Mouse (Mus musculus) cerebellum, postnatal 25 days (tissue): Measurements from ENCODE around the gene Pgs1.

Experiments used
- DNase-seq, 2 experiments: peaks; one replicate each; pipeline ENCODE4 v3.0.0; 2021; ENCODE audit warnings: mixed read lengths in 2 of 2

Gene Pgs1

DNA sequence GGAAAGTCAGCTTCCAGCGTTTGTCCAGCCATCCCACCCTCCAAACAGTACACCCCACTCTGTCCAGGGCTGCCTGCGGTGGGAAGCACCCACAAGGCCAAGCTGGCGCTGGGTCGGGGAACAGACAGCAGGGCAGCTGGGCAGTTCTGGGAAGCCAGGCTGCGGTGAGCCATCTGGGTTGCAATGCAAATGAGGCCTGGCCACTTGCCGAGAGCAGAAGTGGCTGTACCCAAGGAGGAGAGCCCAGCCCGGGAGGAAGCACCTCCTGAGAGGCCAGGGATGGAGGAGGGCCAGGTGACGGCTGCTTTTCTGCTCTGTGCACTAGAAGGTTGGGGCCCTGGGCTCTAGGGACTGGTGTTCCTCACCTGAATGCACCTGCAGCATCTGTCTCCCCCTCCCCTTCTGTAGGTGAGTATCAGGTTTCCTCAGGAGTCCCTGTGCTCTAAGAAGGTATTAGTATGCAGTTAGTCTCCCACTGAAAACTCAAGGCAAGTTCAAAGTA lies 10.0 kb upstream of the Pgs1 start:
- DNase-seq, result peak; percentile 65 to 78

DNA sequence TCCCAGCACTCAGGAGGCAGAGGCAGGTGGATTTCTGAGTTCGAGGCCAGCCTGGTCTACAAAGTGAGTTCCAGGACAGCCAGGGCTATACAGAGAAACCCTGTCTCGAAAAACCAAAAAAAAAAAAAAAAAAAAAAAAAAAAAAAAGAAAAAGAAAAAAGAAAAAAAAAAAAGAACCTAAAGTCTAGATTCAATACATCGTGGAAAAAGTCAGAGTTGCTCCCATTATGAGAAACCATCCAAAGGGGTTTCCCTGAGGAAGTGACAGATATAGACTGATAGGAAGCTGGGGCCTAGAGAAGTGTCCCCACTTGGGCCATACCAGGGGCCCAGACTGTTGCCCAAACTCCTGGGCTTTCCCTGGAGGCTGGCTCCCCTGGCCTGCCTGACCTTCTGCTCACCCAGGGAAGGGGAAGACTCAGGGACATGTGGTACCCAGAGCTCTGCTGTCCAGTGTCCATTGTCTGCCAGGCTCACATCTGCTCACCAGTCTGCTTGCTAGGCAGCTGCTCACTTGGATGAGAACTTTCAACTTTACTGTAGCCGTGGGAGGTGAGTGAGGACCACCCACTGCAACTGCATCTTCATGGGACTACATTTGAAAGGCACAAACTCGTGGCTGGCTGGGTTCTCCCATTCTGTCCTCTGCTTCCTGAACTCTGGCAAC lies 8.3 kb upstream of the Pgs1 start:
- no peak for DNase-seq

DNA sequence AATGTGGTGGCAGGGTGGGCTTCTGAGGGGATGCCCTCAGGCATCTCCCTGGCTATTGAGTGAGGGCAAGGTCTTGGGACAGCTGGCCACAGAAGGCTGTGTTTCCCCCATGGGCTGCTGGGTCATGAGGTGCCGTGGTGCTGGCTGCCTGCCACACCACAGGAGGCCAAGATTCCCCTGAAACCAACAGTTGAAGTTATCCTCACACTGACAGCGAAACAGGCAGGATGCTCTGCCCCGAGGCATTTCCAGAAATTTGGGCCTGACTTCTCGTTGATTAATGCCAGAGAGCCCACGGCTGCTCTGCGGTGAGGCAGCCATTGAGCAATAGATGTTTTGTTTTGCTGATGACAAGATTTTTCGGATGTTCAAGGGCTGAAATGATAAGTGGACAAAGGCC lies 6.7 kb upstream of the Pgs1 start:
- DNase-seq, result no peak

DNA sequence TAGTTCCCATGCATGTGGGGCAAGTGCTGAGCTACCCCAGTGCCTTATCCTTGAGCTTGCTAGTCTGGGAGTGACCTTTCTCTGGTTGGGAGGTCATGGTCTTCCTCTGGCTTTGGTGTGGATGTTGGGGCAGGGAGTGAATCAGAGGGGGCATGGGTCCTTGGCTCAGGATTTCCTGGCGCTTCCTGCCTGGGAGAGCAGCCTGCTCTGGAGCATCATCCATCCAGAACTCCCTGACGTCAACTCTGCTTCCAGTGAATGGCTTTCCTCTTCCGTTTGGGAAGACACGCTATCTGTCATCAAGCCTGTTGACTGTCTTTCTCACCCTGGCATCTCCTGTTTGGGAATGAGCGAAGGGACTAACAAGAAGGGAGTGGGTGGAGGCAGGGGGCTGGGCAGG lies 3.7 kb upstream of the Pgs1 start:
- DNase-seq, result no peak

DNA sequence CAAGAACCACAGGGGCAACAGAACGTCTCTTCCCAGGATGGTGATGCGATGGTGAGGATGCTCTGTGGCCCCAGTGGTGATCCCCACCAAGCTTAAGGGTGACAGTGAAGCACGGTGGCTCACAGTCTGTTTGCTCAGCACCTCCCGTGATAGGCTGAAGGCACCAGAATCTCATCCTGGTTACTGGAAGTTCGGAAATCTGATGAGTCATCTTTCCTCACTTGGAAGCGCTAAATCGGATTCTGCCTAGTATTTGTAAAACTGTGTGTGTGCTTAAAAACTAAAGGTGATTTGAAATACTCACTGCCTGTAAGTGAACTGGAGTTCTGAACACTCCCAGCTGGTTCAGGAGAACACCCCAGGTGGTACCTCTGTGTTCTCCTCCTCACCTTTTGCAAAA lies 2.3 kb upstream of the Pgs1 start:
- DNase-seq, result no peak

DNA sequence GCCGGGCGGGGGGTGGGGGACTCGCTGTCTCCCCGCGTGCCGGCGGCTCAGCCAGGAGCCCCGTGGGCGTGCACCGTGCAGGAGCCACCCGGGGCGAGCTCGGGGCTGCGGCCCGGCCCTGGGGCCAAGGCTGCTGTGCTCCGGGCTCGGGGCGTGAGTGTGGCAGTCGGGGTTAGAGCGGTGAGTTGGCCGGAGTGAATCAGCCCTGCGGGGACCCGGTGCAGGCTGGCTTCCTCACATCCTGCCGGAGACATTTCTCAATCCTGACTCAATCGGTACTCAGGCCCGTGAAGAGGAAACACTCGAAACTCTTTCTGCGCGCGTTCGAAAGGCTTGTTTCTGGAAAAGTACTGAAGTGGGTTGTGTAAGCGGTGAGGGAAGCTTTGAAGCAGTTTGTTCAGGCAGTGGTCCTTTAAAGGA lies 950 bp downstream of the Pgs1 start:
- DNase-seq, result no peak

DNA sequence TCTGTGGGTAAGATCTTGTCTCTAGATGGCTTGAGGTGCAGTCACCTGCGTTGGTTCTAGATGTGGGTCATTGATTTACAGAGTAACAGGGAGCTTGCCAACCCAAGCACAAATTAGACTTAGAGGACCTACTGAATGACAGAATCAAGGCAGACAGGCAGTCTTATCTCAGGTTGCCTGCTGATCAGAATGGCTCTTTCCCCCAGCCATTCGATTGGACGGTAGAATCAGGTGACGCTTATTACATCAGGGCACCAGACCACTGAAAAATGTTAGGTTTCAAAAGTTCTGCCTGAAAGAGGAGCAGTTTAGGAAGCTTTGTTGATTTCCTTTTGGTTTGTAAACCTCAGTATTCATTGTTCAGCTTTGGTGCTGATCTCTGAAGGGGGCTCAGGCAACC lies 1.9 kb downstream of the Pgs1 start:
- DNase-seq, result no peak

DNA sequence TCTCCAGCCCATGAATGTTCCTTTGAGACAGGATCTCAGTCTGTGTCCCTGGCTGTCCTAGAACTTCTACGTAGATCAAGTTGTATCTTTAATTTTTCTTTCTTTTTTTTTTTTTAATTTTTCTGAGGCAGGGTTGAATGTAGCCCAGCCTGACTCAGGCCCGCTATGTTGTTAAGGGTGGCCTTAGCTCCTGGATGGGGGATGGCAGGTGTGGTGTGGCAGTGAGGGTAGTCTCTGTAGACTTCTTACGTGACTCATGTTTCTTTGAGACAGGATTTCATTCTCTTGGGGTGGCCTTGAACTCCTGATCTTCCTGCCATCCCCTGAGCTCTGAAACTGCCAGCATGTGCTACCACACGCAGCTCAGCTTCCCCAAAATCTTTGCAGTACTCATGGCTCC lies 3.1 kb downstream of the Pgs1 start:
- no peak for DNase-seq

DNA sequence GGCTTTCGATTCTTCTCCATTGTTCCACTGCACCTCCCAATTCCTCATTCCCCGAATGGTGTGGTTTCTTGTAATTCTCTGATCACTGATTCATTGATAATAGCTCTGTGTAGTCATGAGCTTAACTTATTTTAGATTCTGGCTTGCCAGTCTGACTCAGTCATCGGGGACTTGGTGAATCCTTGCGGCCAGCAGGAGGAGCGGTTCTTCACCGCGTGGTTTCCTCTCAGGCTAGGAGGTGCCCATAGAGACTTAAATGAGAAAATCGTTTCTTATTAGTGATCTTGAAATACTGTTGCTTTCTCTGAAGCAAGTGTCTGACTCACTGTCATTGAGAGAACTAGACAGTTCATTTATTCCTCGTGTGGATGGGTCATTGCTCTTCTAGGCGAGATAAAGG lies 3.8 kb downstream of the Pgs1 start:
- DNase-seq, result no peak

DNA sequence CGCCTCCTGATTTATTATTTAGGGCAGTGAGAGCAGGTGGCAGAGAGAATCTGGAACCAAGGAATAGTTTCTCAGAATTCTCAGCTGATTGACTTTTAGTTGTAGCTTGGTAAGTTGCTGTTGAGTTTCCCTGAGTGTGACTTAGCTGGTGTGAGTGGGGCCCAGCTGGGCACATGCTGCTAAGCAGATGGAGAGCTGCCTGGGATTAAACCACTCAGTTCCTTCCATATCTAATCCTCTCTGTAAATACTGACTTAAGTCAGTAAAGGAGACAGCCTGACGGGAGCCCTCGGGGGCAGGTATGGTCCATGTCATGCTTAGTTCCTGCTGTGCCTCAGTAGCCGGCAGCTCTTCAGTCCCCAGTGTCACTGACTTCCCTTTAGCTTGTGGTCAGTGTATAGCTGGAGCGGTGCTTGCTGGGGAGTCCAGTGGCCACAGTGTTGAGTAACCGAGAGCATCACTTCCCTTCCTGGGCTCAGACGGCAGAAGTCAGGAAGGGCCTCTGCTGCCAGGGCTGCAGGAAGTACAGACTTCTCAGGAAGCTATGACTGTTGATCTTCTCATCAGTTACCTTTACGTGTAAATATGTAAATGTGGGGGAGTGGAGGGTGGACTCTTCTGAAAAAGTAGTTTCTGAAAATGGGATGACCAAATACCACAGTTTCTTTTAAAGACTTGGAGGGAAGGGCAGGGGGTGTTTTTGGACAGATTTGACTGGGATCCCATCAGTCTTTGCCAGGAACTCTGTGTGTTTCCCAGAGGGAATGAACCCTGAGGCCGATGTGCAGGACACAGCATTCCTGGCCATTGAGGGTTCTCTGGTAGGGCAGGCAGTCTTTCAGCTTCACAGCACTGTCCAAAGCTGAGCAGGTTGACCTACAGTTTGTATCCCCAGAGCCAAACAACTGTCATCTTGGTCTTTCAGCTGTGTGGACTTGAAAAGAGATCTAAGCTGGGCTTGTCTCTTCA lies 5.7 kb downstream of the Pgs1 start:
- DNase-seq, result no peak

DNA sequence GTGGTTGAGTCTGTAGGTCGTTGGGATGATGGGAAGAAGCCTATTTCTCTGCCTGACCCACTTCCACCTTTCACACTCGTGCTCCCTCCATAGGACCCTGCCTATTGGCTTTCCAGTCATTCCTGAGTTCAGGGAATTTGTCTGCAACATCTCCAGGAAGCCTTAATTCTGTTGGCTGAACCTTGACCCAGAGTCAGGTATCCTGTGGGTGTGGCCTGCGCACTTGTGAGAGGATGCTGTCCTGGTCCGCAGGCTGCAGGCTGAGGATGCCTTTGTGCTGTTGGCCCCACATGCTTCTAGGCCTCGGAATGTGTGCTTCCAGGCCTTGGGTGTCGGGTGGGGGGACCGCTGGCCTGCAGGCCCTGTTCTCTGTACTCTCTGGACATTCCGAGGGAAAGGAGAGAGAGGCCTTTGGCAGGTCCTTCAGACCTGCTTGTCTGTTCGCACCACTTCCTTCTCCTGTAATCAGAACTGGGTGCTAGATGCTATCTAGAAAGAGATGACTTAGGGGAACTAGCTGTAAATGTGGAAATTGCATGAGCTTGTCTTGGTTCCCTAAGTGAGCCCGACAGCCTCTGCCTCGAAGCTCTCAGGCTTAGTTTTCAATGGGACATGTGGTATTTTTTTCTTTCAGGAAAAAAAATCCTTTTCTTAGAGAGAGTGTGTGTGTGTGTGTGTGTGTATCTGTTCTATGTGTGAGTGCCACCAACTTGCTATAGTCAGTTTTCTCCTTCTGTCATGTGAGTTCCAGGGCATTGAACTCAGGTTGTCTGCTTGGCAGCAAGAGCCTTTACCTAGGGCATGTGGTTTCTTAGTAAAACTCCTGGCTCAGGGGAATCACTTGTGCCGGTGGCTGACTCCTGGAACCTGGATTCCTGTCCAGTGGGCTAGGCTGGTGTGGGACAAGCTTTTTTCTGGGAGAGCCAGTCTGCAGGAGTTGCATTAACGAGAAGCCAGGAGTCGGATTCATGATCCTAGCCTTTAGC lies 7.4 kb downstream of the Pgs1 start:
- no peak for DNase-seq

DNA sequence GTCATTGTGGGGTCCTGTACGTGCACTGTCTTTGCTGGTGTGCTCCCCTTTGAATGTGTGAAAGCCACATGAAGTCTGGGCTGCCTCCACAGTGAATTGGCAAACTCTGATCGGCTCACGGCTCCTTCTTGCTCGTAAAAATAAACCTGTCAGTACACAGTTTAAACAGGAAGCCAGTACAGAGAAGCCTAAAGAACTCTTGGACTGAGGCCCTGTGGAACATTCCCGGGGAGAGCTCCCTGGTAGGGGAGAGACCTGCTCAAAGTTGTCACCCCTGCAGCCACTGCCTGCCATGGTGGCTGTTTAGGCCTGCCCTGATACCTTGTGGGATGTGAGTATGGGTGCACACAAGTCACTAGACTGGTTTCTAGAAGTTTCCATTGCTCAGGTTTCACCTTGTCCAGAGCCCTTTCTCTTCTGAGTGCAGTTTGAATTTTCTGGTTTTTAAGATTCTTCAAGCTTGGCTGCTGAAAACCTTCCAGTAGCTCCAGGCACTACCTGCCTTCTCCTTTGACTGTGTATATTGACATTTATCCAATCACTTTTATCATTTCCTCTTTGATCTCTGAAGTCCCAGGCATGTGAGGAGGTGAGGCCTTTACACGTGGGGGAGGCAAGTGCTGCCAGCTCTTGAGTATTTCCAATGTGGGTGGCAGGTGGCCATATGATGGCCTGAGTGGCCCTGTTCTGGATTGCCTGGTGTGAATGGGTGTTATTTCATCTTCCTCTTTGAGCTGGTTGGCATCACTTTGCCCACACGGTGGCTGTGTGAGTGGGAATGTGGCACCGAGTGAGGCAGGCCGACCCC lies 8.4 kb downstream of the Pgs1 start:
- peak in 1 of 2 experiments; percentile 29 for DNase-seq

DNA sequence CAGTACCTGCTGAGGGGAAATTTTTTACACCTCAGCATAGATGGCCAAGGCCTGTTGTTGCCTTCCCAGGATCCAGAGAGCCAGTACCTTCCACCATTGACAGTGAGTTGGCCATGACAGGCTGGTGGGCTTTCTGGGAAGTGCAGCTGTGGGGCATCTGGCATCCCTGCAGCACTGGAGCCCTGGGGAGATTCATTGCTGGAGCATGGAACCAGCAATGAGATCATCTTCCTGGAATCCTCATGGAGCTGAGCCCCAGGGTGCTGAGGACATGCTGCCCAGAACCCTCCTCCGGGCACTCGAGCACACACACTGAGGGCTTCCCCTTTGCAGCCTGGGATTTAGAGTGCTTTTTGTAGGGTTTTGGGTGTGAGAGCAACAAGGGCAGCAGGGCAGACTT lies 9.2 kb downstream of the Pgs1 start:
- no peak for DNase-seq

DNA sequence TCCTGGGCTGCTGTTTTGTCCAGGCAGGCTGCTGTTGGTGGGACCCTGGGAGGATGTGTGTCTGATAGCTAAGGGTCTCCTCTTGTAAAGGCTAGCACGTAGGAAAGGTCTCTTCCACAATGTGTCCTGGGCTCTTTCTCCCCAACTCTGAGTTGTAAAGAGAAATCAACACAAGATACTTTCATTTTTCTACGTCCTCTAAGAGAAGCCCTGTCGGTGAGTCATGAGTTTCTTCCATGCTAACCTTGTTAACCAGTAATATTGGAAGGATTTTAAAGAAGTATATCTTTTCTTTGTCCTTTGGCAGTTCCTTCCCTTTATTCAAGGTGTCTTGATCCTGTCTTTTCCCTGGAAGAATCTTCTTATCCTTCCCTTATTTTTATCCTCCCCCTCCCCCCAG lies 9.6 kb downstream of the Pgs1 start:
- no peak for DNase-seq

DNA sequence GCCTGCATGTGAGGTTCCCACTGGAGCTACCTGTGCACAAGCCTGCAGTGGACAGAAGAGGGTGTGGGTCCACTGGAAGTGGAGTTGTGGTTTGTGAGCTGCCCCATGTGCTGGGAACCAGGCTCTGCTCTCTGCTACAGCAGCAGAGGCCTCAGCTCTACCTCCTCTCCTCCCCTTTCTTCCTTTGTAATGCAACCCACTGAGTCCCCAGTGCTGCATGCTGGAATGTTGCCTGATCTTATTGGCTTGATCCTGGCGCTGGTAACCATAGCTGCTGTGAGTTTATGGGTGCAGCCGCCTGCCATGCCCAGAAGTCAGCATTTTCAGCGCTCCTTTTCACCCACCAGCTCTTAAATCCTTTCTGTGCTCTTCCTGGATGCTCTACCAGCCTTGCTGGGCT lies 10.0 kb downstream of the Pgs1 start:
- no peak for DNase-seq

DNA sequence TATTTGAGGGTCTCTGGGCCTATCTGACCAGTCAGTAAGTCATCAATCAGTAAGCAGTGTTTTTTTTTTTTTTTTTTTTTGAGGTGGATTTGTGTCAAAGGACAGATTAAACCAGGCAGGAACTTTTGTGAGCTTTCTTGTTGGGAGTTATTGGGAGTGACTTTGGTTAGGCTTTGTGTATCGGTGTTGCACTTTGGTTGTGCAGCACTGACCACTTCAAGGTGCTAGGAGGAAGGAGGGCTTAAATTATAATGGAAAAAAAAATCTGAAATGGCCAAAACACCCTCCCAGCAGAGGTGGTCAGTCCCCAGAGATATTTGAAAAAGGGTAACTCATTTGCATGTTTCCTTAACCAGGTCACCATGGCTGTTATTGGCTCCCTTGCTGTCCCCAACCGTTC lies 11.0 kb downstream of the Pgs1 start:
- no peak for DNase-seq

DNA sequence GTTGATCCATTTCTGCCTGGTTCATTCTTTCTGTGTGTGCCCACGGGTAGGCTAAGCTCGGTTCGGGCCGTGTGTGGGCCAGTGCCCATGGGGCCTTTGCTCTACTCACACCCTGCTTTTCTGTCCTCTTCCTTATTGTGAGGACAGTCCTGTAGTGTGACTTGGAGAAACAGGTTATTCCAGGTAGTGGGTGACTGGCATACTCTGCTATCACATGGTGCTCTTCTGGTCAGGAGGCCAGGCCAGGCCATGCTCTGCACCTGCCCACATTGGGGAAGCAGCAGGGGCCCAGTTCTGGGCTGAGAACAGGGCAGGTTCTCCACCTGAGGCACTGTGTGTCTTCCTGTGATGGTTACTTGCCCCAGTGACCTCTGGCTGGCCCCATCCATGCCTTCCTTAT lies 12.3 kb downstream of the Pgs1 start:
- no peak for DNase-seq

DNA sequence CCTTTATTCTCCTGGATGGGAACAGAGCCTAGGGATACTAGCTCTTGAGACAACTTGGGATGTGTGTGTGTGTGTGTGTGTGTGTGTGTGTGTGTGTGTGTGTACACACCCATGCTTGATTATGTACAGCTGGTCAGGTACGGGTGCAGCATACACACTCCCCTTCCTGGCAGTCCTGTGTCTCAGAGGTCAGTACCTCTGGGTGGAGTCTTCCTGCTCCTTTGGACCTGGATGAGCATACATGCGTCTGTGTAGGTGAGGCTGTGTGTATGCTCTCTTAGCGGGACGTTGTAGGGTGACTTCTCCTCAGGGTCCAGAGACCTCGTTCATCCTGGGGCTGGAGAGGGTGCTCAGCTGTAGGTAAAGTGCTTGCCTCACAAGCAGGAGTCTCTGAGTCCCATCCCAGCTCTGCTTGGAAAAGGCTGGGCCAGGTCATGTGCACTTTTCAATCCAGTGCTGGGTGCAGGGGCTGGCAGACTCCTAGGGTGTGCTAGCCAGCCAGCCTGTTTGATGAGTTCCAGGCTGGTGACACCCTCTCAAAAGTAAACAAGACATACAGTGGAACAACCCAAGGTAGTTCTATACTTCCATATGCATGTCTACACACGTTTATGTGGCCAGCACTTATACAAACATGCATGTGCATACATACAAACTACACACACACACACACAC lies 13.3 kb downstream of the Pgs1 start:
- no peak for DNase-seq

DNA sequence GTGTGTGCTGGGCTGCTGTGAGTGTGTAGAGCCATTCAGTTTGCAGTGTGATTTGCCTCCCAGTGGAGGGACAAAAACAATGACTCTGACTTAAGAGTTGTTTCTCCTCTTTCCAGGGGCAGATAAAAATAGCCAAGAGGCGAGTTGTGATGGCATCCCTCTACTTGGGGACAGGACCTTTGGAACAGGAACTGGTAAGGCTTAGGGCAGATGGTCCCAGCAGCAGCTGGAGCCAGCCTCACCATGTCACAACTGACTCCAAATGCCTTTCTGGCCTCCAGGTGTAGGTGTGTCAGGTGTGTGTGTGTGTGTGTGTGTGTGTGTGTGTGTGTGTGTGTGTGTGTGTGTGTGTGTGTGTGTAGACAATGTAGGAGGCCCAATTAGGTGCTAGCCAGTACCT lies 14.0 kb downstream of the Pgs1 start:
- DNase-seq, result no peak

DNA sequence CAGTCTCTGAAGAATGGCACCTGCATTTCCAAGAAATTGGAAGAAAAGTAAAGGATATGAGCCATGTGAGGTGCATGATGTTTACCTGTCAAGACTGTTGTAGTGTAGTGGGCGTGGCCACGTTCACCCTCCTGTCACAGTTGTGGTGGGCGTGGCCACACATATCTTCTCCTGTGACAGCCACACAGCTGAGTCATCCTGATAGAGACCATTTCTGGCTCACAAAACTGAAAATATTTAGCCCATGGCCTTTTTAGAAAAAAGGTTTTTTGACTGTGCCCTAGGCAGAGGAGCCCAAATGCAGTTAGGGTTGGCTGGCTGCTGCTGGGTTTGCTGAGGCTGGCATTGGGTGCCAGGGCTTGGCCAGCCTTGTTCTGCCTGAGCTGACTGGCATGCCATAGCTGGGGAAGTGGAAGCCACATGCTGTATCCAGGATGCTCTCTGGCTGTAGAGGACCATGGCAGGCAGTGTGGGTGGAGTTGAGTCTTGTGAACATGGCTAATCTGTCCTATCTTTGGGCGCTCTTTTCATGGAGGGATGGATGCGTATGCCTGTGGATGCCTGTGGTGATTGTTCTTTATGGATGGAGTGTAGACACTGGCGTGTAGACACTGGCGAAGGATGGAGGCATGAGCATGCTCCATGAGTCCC lies 14.6 kb downstream of the Pgs1 start:
- DNase-seq, result no peak

DNA sequence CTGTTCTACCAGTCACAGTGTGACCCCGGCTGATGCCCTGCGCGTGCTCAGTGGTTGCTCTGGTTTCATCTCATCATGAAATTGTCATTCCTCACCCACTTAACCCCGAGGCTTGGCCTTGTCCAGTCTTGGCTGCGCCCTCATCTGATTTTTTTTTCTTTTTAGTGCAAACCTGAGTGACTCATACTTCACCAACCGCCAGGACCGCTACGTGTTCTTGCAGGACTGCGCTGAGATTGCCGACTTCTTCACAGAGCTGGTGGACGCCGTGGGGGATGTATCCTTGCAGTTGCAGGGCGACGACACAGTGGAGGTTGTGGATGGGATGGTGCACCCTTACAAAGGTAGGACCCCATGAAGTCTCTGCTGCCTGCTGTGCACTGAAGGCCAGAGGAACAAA lies 17.1 kb downstream of the Pgs1 start:
- DNase-seq, result no peak
